Mouse (Mus musculus): ENCODE data around the gene Ap1g2.

Gene Ap1g2

GRCm38 (mm10) chr14:55091209-55091865, 15.1 kb downstream of the Ap1g2 start:
- in situ Hi-C loops (cut with MboI, MseI) = no loop called here

DNA sequence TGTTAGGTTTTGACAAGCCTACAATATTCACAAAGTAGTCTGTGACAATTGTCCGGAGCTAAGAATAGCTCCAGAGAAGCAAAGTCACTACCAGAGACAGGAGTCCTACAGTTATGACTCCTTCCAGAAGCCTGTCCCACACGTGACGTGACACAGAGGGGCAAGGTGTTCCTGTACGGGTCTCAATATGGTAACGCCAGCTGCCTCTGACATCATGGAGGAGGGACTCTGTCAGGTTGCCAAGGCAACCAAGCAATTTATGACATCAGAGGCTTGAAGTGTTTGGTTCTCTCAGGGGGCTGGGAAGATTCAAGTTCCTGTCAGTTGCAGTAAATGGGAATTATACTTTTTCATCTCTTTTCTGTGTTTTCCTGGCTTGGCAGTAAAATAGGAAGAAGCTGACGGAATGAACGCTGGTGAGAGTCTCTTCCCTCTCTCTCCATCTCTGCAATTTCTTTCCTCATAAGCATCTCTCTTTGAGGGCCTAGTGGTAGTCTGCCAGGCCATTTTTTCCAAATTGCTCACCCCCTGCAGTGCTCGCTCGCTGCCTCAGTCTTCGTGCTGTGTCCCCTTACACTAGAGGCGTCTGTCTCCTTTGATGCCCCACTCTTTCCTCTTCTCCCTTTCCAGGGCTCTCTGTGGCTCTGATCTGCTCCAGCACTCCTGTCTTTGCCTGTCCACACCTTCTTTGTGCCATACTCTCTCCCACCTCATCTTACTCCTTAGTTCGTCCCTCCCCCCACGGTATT, 17.0 kb downstream of the Ap1g2 start:
- in situ Hi-C loops (cut with MboI, MseI) = no loop called here

- in situ Hi-C loops (cut with MboI, MseI) = no loop called here
These were observed 20.3 kb downstream of the Ap1g2 start for GRCm38 (mm10) chr14:55086009-55086514.

- in situ Hi-C loops (cut with MboI, MseI) = no loop called here
These were observed 20.9 kb downstream of the Ap1g2 start for GRCm38 (mm10) chr14:55085324-55086008.

GRCm38 (mm10) chr14:55083481-55083880, 22.9 kb downstream of the Ap1g2 start:
- in situ Hi-C loops (cut with MboI, MseI) = no loop called here

GRCm38 (mm10) chr14:55081105-55081504, 25.3 kb downstream of the Ap1g2 start:
- in situ Hi-C loops (cut with MboI, MseI) = no loop called here

DNA sequence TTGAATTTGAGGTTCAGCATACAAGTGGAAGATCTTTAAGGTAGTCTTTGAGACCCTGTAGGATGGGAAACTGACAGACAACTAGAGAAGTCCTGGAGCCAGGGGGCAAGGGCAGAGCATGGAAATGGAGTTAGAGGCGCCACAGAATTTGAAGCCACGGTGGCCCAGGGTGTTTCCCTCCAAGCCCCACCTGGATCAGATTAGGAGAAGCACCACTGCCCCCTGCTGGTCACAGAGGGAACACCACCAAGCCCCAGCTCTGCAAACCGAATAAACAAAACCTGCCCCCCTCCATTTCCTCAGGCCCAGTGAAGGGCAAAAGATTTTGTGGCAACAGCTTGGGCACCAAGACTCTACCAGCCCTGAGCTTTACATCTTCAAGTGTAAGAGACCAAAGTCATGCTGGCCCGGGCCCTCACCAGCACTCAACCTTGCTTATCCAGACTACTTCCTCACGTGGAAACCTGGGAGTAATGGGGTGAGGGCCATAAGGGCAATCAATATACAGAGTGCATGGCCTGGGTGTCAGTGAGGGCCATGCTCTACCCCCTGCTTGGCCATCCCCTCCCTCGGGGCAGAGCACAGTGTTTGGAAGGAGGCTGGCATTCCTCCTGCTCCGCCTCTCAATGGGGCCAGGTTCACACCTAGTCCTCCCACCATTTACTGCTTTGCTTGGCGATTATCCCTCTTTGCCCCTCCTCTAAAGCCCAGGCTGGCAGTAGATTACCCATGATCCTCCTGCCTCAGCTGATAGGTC, 27.0 kb downstream of the Ap1g2 start:
- in situ Hi-C loops (cut with MboI, MseI) = loop anchor here (5.0 kb wide), 1 partner anchor 52 kb away; no protein-coding TSS in a partner anchor

- in situ Hi-C loops (cut with MboI, MseI) = loop anchor here (5.0 kb wide), 1 partner anchor 51 kb away; no protein-coding TSS in a partner anchor
These were observed 27.9 kb downstream of the Ap1g2 start for GRCm38 (mm10) chr14:55078366-55078989.

GRCm38 (mm10) chr14:55077481-55078365, 28.7 kb downstream of the Ap1g2 start:
- in situ Hi-C loops (cut with MboI, MseI) = loop anchor here (5.0 kb wide), 1 partner anchor 50 kb away; no protein-coding TSS in a partner anchor

- in situ Hi-C loops (cut with MboI, MseI) = loop anchor here (5.0 kb wide), 1 partner anchor 50 kb away; no protein-coding TSS in a partner anchor
These were observed 29.4 kb downstream of the Ap1g2 start for GRCm38 (mm10) chr14:55076956-55077355.

- in situ Hi-C loops (cut with MboI, MseI) = loop anchor here (5.0 kb wide), 1 partner anchor 49 kb away; no protein-coding TSS in a partner anchor
These were observed 30.2 kb downstream of the Ap1g2 start for GRCm38 (mm10) chr14:55076224-55076623.

DNA sequence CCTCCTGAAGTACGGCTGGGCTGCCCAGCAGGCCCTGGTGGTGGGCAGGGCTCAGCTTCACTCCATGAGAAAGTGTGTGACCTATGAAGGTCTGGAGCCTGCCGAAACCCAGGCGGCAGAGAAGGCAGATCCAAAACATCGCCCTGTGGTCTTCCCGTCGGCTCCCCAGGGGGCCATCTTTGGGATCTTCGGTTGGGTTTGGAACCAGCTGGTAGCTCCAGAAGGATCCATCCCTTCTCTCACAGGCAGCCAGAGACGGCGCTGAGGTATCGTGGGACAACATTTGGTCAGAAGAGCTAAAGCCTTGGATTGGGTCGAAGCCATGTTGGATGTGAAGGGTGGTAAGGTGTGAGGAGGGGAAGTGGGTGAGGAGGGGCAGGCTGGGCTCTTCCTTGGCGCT, 32.0 kb downstream of the Ap1g2 start:
- in situ Hi-C loops (cut with MboI, MseI) = no loop called here

GRCm38 (mm10) chr14:55071756-55072155, 34.6 kb downstream of the Ap1g2 start:
- in situ Hi-C loops (cut with MboI, MseI) = no loop called here

DNA sequence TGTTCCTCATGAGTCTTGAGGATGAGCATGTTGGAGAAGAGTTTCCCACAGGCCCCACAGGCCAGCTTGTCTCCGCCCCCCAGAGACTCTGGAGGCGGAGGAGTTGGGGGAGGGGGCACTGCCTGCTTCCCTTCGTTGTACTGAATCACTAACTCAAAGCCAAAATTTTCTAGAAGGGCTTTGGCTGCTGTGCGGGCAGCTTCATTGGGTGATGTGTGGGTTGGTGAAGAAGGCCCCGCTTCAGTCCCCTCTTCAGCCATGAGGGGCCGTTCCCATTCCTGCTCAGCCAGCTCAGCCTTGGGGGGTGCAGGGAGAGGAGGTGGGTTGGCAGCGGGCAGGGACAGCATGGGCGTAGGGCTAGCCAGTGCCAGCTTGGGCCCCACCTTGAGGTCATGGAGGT, 40.4 kb downstream of the Ap1g2 start:
- in situ Hi-C loops (cut with MboI, MseI) = no loop called here

GRCm38 (mm10) chr14:55065391-55065790, 41.0 kb downstream of the Ap1g2 start:
- in situ Hi-C loops (cut with MboI, MseI) = no loop called here

GRCm38 (mm10) chr14:55064481-55065370, 41.7 kb downstream of the Ap1g2 start:
- in situ Hi-C loops (cut with MboI, MseI) = no loop called here

DNA sequence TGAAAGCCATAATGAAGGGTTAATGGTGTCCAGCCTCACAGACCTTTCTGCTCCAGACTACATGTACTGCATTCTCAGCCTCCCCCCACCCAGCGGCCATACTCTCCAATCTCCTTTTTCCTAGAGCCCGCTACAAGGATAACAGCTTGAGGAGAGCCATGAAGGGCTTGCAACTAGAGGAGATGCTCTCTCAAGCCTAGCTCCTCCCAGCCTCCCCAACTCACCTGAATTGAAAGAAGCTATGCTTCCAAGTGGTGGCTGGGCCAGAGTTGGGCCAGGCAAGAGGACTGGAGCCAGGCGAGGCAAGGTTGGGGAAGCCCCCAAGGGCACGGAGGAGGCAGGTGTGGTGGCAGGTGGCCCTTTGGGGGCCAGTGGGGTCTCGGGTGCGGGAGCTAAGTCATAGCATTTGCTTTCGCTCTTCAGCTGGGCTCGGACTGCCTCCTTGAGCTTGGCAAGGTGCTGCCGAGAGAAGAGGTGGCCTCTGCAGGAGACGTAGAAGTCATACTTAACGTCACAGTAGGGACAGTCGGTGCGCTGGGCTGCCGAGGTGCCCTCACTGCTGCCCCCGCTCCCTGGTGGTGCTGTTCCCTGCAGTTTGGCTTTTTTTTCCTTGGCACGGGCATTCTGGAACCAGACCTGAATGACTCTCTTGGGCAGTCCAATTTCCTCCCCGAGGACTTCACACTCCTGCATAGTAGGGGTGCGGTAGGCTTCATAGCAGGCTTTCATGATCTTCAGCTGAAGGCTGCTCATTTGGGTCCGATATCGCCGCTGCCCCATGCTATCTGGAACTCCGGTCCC, 42.6 kb downstream of the Ap1g2 start:
- in situ Hi-C loops (cut with MboI, MseI) = no loop called here

GRCm38 (mm10) chr14:55063117-55063516, 43.3 kb downstream of the Ap1g2 start:
- in situ Hi-C loops (cut with MboI, MseI) = no loop called here
